Mouse (Mus musculus) c-Kit-positive CD71-positive TER-119-negative erythroid progenitor cells, embryonic 14.5 days (primary cell): Measurements from ENCODE around the gene Rab21.

Source experiments
- DNase-seq: peaks from one replicate; pipeline ENCODE4 v3.0.0-alpha.2; 2013; ENCODE audit warnings: low read depth

Rab21 gene

GRCm38 (mm10) chr10:115281381-115281780 lies 34.0 kb downstream of the Rab21 start:
- DNase-seq: no peak

DNA sequence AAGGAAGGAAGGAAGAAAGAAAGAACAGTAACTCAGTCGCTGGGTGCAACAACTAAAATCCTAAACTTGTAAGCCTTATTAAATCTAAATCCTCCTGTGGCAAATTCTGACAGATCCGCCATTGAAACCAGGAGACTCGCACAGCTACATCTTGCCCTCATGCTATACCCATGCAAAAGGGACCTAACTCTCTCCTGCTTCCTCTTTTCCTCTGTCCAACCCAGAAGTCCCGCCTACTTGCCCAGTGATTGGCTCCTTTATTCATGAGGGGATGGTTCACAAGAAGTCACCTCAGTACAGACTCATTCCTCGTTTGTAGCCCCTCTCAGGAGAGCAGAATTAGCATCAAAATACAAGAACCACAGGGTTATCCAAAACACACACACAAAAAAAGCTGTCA lies 43.7 kb downstream of the Rab21 start:
- no peak for DNase-seq

GRCm38 (mm10) chr10:115270612-115271390 lies 44.6 kb downstream of the Rab21 start:
- DNase-seq: no peak

- DNase-seq: no peak
Observed at GRCm38 (mm10) chr10:115262926-115263562, 52.4 kb downstream of the Rab21 start.

- no peak for DNase-seq
Observed at GRCm38 (mm10) chr10:115262261-115262660, 53.1 kb downstream of the Rab21 start.

DNA sequence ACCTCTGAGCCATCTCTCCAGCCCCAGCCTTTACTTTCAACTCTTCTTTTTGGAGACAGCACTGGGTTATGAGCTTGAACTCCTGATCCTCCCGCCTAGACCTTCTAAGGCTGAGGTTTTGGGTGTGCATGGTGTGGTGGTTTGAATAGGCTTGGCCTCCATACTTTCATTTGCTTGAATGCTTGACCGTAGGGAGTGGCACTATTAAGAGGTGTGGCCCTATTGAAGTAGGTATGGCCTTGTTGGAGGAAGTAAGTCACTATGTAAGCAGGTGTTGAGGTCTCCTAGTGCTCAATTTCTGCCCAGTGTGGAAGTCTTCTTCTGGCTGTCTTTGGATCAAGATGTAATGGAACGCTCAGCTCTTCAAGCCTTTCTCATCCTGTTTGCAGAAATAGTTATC lies 54.0 kb downstream of the Rab21 start:
- DNase-seq: no peak

- no peak for DNase-seq
Observed at GRCm38 (mm10) chr10:115256162-115256561, 59.2 kb downstream of the Rab21 start.

DNA sequence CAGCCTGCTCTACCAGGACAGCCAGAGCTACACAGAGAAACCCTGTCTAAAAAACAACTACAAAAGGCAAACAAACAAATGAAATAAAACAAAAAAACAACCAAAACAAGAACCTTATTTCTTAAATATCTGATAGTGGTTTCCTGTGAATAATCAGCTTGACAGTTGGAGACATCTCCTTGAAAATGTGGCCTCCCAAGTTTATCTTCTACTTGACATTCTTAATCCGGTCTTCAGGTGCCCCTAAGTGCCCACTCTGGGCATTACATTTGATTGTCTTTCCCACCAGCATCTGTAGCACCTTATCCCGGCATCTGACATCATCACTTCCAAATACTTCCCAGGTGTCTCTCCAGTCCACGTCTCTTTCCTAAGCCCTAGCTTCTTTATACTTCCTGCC lies 61.9 kb downstream of the Rab21 start:
- DNase-seq: no peak

DNA sequence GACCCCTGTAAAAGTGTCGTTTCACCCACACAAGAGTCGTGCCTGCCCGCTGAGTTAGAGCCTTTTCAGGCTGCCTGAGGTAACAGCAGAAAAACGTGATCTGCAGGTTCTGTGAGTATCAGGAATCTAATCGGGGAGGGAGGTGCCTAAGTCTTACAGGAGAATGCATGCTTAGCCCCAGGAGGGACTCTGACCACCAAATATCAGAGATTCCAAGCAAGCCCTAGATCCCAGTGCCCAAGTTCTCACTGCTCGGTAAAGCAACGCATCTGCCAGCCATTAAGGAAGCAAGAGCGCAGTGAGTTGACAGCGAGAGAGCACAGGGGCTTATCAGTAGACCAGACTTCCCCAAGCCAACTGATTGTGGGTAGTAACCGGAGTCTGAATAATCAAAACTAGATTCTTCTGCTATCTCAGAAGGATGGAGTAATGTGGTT lies 63.1 kb downstream of the Rab21 start:
- peak; percentile 55 for DNase-seq

DNA sequence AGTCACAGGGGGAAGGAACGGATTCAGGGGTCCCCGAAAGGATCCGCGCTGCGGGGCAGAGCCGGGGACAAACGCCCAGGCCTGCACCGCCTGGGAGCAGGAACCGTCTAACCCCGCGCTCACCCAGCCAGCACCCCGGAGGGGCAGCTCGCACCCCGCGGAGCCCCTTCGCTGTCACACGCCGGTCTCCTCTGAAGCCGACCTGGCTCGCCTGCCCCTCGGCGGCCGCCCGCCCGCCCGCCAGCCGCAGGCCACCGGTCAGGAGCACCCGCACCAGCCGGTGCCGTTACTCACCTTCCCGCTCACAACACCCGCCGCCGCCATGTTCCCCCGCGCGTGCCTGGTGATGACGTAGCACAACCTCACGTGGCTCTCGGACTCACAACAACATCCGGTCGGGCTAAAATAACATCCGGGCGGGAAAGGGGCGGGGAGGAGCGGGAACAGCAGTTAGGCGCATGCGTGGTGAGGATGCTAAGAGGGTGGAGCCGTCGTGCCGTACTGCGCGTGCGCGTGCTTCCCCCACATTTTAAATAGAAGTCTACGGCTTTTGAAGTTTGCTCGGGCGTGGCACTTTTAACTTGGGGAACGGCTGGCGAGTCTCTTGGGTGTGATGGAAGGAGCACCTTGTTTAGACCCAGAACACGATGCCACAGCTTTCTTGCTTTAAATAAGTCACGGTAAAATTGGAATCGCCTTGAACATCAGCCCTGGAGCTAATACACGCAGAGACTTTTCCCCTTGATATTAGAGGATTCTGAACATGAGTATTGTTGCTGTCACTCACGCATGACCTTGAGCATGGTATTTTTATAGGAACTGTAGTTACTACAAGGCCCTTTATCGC lies 64.1 kb downstream of the Rab21 start, which contains the start of gene Tbc1d15:
TSS of gene Tbc1d15 (minus strand) at position 380 of the 847 bp plus-strand sequence.
- DNase-seq: peak; percentile 98

GRCm38 (mm10) chr10:115250235-115251087 lies 64.9 kb downstream of the Rab21 start:
- peak; percentile 45 for DNase-seq

DNA sequence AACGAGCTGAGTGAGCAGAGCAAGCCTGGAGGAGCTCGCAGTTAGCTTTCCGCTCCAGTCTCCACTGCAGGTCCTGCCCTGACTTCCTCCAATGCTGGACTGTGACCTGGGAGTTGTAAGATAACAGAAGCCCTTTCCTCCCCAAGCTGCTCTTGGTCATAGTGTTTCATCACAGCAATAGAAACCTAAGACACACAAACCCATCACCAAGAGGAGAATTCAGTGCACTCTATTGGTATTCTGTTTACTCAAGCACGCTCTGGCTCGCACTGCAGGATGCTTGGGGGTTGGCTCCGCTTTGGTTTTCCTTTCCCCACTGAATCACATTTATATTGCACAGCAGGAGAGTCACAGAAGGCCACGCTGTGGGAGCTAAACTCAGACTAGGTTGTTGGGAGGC lies 67.4 kb downstream of the Rab21 start:
- no peak for DNase-seq

GRCm38 (mm10) chr10:115245488-115245887 lies 69.9 kb downstream of the Rab21 start:
- no peak for DNase-seq

GRCm38 (mm10) chr10:115241082-115241595 lies 74.3 kb downstream of the Rab21 start:
- no peak for DNase-seq

- DNase-seq: no peak
Observed at GRCm38 (mm10) chr10:115237931-115238330, 77.5 kb downstream of the Rab21 start.
